Mouse (Mus musculus): ENCODE measurements around the gene Jagn1. TPM values are rescaled to one million over a fixed set of nuclear protein-coding genes. Genes with fewer than 3 reads are reported as not detected.
A peak's percentile ranks its signal among the peaks of the same experiment; 100 is the strongest.

The Jagn1 gene
- total RNA-seq, 2 experiments from 2014 or later: 47.9 to 48.3 TPM

- intact Hi-C loops (cut with DNase I): no loop called here
- no peak for DNase-seq (ENCODE audit: low spot score in 2 of 2)
These were observed 11.5 kb upstream of the Jagn1 start for GRCm38 (mm10) chr6:113430846-113431245.

GRCm38 (mm10) chr6:113431801-113432200, 10.6 kb upstream of the Jagn1 start:
- no peak for DNase-seq (ENCODE audit: low spot score in 2 of 2)
- intact Hi-C loops (cut with DNase I): no loop called here

- intact Hi-C loops (cut with DNase I): no loop called here
- DNase-seq (ENCODE audit: low spot score in 2 of 2): no peak
These were observed 8.7 kb upstream of the Jagn1 start for GRCm38 (mm10) chr6:113433661-113434060.

- intact Hi-C loops (cut with DNase I): no loop called here
- DNase-seq (ENCODE audit: low spot score in 2 of 2): no peak
These were observed 7.7 kb upstream of the Jagn1 start for GRCm38 (mm10) chr6:113434691-113435090.

GRCm38 (mm10) chr6:113435664-113436205, 6.6 kb upstream of the Jagn1 start, which contains the start of gene Cidec:
TSS of gene Cidec (minus strand) at chr6:113435760.
- intact Hi-C loops (cut with DNase I): no loop called here

GRCm38 (mm10) chr6:113437135-113437534, 5.2 kb upstream of the Jagn1 start:
- DNase-seq (ENCODE audit: low spot score in 2 of 2): no peak
- intact Hi-C loops (cut with DNase I): no loop called here

More at GRCm38 (mm10) chr6:113435664-113436205, 6.6 kb upstream of the Jagn1 start, which contains the start of gene Cidec:
- no peak for DNase-seq (ENCODE audit: low spot score in 2 of 2)

GRCm38 (mm10) chr6:113438721-113439430, 3.5 kb upstream of the Jagn1 start:
- DNase-seq (ENCODE audit: low spot score in 2 of 2): no peak
- intact Hi-C loops (cut with DNase I): no loop called here

GRCm38 (mm10) chr6:113440686-113441085, 1.7 kb upstream of the Jagn1 start:
- intact Hi-C loops (cut with DNase I): no loop called here
- no peak for DNase-seq (ENCODE audit: low spot score in 2 of 2)

GRCm38 (mm10) chr6:113441147-113441680, 1.2 kb upstream of the Jagn1 start:
- DNase-seq (ENCODE audit: low spot score in 2 of 2): peak; percentile 73 to 74
- intact Hi-C loops (cut with DNase I): no loop called here

- DNase-seq (ENCODE audit: low spot score in 2 of 2): no peak
- intact Hi-C loops (cut with DNase I): no loop called here
These were observed 305 bp upstream of the Jagn1 start for GRCm38 (mm10) chr6:113442087-113442441.

- intact Hi-C loops (cut with DNase I): no loop called here
- peak in 1 of 2 experiments; percentile 41 for DNase-seq (ENCODE audit: low spot score in 2 of 2)
These were observed 722 bp downstream of the Jagn1 start for GRCm38 (mm10) chr6:113443091-113443490.

GRCm38 (mm10) chr6:113444207-113444965, 2.0 kb downstream of the Jagn1 start:
- intact Hi-C loops (cut with DNase I): no loop called here

GRCm38 (mm10) chr6:113447639-113448038, 5.3 kb downstream of the Jagn1 start:
- intact Hi-C loops (cut with DNase I): no loop called here
- no peak for DNase-seq (ENCODE audit: low spot score in 2 of 2)

More at GRCm38 (mm10) chr6:113444207-113444965, 2.0 kb downstream of the Jagn1 start:
- DNase-seq (ENCODE audit: low spot score in 2 of 2): no peak

- intact Hi-C loops (cut with DNase I): no loop called here
- DNase-seq (ENCODE audit: low spot score in 2 of 2): no peak
These were observed 9.5 kb downstream of the Jagn1 start for GRCm38 (mm10) chr6:113451839-113452238.

GRCm38 (mm10) chr6:113455007-113455406, 12.6 kb downstream of the Jagn1 start:
- DNase-seq (ENCODE audit: low spot score in 2 of 2): no peak
- intact Hi-C loops (cut with DNase I): no loop called here

GRCm38 (mm10) chr6:113457952-113458534, 15.7 kb downstream of the Jagn1 start, which contains the start of gene Il17re:
TSS of gene Il17re (plus strand) at chr6:113458484.
- intact Hi-C loops (cut with DNase I): no loop called here
- no peak for DNase-seq (ENCODE audit: low spot score in 2 of 2)

- intact Hi-C loops (cut with DNase I): no loop called here
- DNase-seq (ENCODE audit: low spot score in 2 of 2): no peak
These were observed 16.3 kb downstream of the Jagn1 start for GRCm38 (mm10) chr6:113458635-113459034.

- DNase-seq (ENCODE audit: low spot score in 2 of 2): no peak
- intact Hi-C loops (cut with DNase I): no loop called here
These were observed 21.7 kb downstream of the Jagn1 start for GRCm38 (mm10) chr6:113464040-113464439.

GRCm38 (mm10) chr6:113465602-113466001, 23.2 kb downstream of the Jagn1 start:
- DNase-seq (ENCODE audit: low spot score in 2 of 2): no peak
- intact Hi-C loops (cut with DNase I): no loop called here

GRCm38 (mm10) chr6:113468512-113468911, 26.1 kb downstream of the Jagn1 start:
- intact Hi-C loops (cut with DNase I): no loop called here
- DNase-seq (ENCODE audit: low spot score in 2 of 2): no peak
